In genomic region chr4:154702186-154702585, GRCm38 (mm10) we compare ENCODE assay signal across 19 mouse cellular contexts. TPM values are rescaled to one million over a fixed set of nuclear protein-coding genes. Genes with fewer than 3 reads are reported as not detected.
DNase-seq lines count a peak whose midpoint lies in the region; ATAC-seq and TF ChIP-seq lines count a peak whose summit lies in the region.
"Had no signal": no experiment of that assay in that cellular context is flagged by ENCODE, and none has a peak within 500 bp of the region (broad histone marks: within the 10 kb centered on the region; RNA-seq: fewer than 3 reads in every experiment).

No protein-coding gene starts in this region.

- H3K36me3 ChIP-seq in heart, embryonic 10.5 days: no peaks in the 10 kb centered on the region
- H3K36me3 ChIP-seq in heart, embryonic 11.5 days (ENCODE audit: control insufficient read depth, insufficient read depth, low read length): no peaks in the 10 kb centered on the region
- H3K36me3 ChIP-seq in limb, embryonic 12.5 days: no peaks in the 10 kb centered on the region
- H3K36me3 ChIP-seq in lung, postnatal 0 days (ENCODE audit: insufficient read depth, low read length): no peaks in the 10 kb centered on the region
- H3K36me3 ChIP-seq: embryonic facial prominence, embryonic 12.5 days; heart, embryonic 15.5 days; hindbrain, embryonic 15.5 days had no signal

- H3K4me1 ChIP-seq in heart, embryonic 10.5 days: peaks cover 32% of the 10 kb centered on the region
- peaks cover 18% of the 10 kb centered on the region for H3K4me1 ChIP-seq in heart, embryonic 11.5 days (ENCODE audit: control insufficient read depth, insufficient read depth, low read length)
- peaks cover 92% of the 10 kb centered on the region for H3K4me1 ChIP-seq in limb, embryonic 12.5 days (replicated peaks)
- H3K4me1 ChIP-seq in lung, postnatal 0 days (ENCODE audit: insufficient read depth, low read depth, low read length): no peaks in the 10 kb centered on the region
- H3K4me1 ChIP-seq: embryonic facial prominence, embryonic 12.5 days; hindbrain, embryonic 15.5 days had no signal

- H3K9me3 ChIP-seq in heart, embryonic 10.5 days: no peaks in the 10 kb centered on the region
- H3K9me3 ChIP-seq in heart, embryonic 11.5 days (replicated peaks; ENCODE audit: control insufficient read depth, low read length): no peaks in the 10 kb centered on the region
- H3K9me3 ChIP-seq in limb, embryonic 12.5 days: no peaks in the 10 kb centered on the region
- H3K9me3 ChIP-seq in lung, postnatal 0 days (ENCODE audit: low read length): no peaks in the 10 kb centered on the region
- H3K9me3 ChIP-seq: embryonic facial prominence, embryonic 12.5 days; forebrain, embryonic 13.5 days; heart, embryonic 15.5 days; hindbrain, embryonic 15.5 days had no signal

- no peak for TF ChIP-seq CTCF in lung, postnatal 0 days (IDR thresholded peaks at IDR 0.05)

- H3K4me2 ChIP-seq in heart, embryonic 11.5 days: no peak overlapping the region
- no peak overlapping the region for H3K4me2 ChIP-seq in limb, embryonic 12.5 days
- H3K4me2 ChIP-seq in lung, postnatal 0 days (replicated peaks; ENCODE audit: low read depth, low read length): no peak overlapping the region
- H3K4me2 ChIP-seq: embryonic facial prominence, embryonic 12.5 days; forebrain, embryonic 13.5 days; heart, embryonic 15.5 days; hindbrain, embryonic 15.5 days had no signal

- peaks cover 50% of the 10 kb centered on the region for H3K27me3 ChIP-seq in heart, embryonic 10.5 days (ENCODE audit: insufficient read depth, poor library complexity, severe bottlenecking)
- H3K27me3 ChIP-seq in heart, embryonic 11.5 days (ENCODE audit: control insufficient read depth, insufficient read depth, low read length): peaks cover 5% of the 10 kb centered on the region
- H3K27me3 ChIP-seq in limb, embryonic 12.5 days: peaks cover 4% of the 10 kb centered on the region; the same call in 1 of the 2 replicates
- H3K27me3 ChIP-seq in lung, postnatal 0 days (replicated peaks; ENCODE audit: insufficient read depth, low read length): no peaks in the 10 kb centered on the region
- H3K27me3 ChIP-seq: forebrain, embryonic 13.5 days; heart, embryonic 15.5 days; hindbrain, embryonic 15.5 days had no signal

- H3K27ac ChIP-seq in heart, embryonic 10.5 days: no peak overlapping the region
- no peak overlapping the region for H3K27ac ChIP-seq in heart, embryonic 11.5 days (ENCODE audit: low read depth, low read length)
- peak overlapping the region; percentile 85 for H3K27ac ChIP-seq in limb, embryonic 12.5 days
- no peak overlapping the region for H3K27ac ChIP-seq in lung, postnatal 0 days (ENCODE audit: low read length)
- H3K27ac ChIP-seq: embryonic facial prominence, embryonic 12.5 days; forebrain, embryonic 13.5 days; hindbrain, embryonic 15.5 days had no signal

- no peak for TF ChIP-seq EP300 in lung, postnatal 0 days (IDR thresholded peaks at IDR 0.05)

- H3K9ac ChIP-seq in heart, embryonic 11.5 days (ENCODE audit: low read depth, low read length): no peak overlapping the region
- H3K9ac ChIP-seq in limb, embryonic 12.5 days (replicated peaks): no peak overlapping the region
- H3K9ac ChIP-seq in lung, postnatal 0 days (replicated peaks; ENCODE audit: low read depth): no peak overlapping the region
- H3K9ac ChIP-seq: embryonic facial prominence, embryonic 12.5 days; forebrain, embryonic 13.5 days; forebrain, postnatal 0 days; heart, embryonic 15.5 days; hindbrain, embryonic 15.5 days had no signal

- WGBS in heart, embryonic 10.5 days: 50% methylated on average over 6 of the region's 6 CpGs
- 61% methylated on average over 6 of the region's 6 CpGs for WGBS in heart, embryonic 11.5 days (ENCODE audit: insufficient replicate concordance)
- WGBS in limb, embryonic 12.5 days: 67% methylated on average over 6 of the region's 6 CpGs
- WGBS in lung, postnatal 0 days: 42% methylated on average over 6 of the region's 6 CpGs

- peak; percentile 66 for DNase-seq in heart, embryonic 10.5 days (ENCODE audit: low spot score)
- peak; percentile 46 for DNase-seq in retina, postnatal 1 day
- DNase-seq in retina, embryonic 14.5 days (ENCODE audit: low spot score): no peak
- DNase-seq in lung, postnatal 0 days (ENCODE audit: low spot score): no peak
- DNase-seq: adrenal gland, adult 2 months; adrenal gland, postnatal 36 days; cerebellum, adult 2 months; embryo, embryonic 11 days; forebrain, postnatal 0 days; gastrocnemius, postnatal 14 days; heart, postnatal 14 days had no signal

- H3K4me3 ChIP-seq in heart, embryonic 10.5 days: no peak overlapping the region
- H3K4me3 ChIP-seq in heart, embryonic 11.5 days (ENCODE audit: low read depth, low read length): no peak overlapping the region
- no peak overlapping the region for H3K4me3 ChIP-seq in limb, embryonic 12.5 days (replicated peaks)
- no peak overlapping the region for H3K4me3 ChIP-seq in lung, postnatal 0 days (ENCODE audit: low read depth, low read length)
- H3K4me3 ChIP-seq: embryonic facial prominence, embryonic 12.5 days; forebrain, embryonic 13.5 days; heart, embryonic 15.5 days; hindbrain, embryonic 15.5 days had no signal

- no peak for ATAC-seq in heart, embryonic 11.5 days (replicated peaks; ENCODE audit: insufficient number of reproducible peaks, low FRiP score, low TSS enrichment)
- ATAC-seq in limb, embryonic 12.5 days (ENCODE audit: insufficient number of reproducible peaks, insufficient read depth, low FRiP score, low TSS enrichment, low read depth): no peak
- ATAC-seq in lung, postnatal 0 days: no peak
- ATAC-seq: forebrain, embryonic 13.5 days; forebrain, postnatal 0 days; inflammation-experienced regulatory T-cells, adult 6 months had no signal

RNA-seq across cellular contexts. Expression of gene Actrt2, which starts 34.5 kb away (rescaled TPM):
- polyA plus RNA-seq in heart, embryonic 10.5 days (2016; fragmentation: Nextera tagmentation; extraction: Ambion mirVana): not detected in 2 replicates
- polyA plus RNA-seq in heart, embryonic 11.5 days (2014; fragmentation: Nextera tagmentation; extraction: Ambion mirVana): not detected in 2 replicates
- polyA plus RNA-seq in limb, embryonic 12.5 days (2016; fragmentation: Nextera tagmentation; extraction: Ambion mirVana): not detected in 2 replicates
- not detected in 2 replicates for polyA plus RNA-seq in lung, postnatal 0 days (2015; fragmentation: Nextera tagmentation; extraction: Ambion mirVana)
- polyA plus RNA-seq: adrenal gland, adult 2 months; cerebellum, adult 2 months; embryonic facial prominence, embryonic 12.5 days; forebrain, embryonic 13.5 days; forebrain, postnatal 0 days; heart, embryonic 15.5 days; hindbrain, embryonic 11.5 days; hindbrain, embryonic 15.5 days; inflammation-experienced regulatory T-cells, adult 6 months had no signal

Comparison
In these comparisons a context has a peak if more than half of its experiments do, and no peak if none do; other contexts are left out.
1. DNase-seq: peak in heart, embryonic 10.5 days (single experiment) and retina, postnatal 1 day (single experiment); none in retina, embryonic 14.5 days (single experiment) and lung, postnatal 0 days (single experiment).